Mouse (Mus musculus) stomach, embryonic 15.5 days (tissue): ENCODE results near the gene Meaf6. TPM values are rescaled to one million over a fixed set of nuclear protein-coding genes. Genes with fewer than 3 reads are reported as not detected.

Source experiments
- ATAC-seq: fragments of 200-750 bp; cut with Nextera tagmentation; 2 replicates; pipeline ENCODE4 v1.8.0; 2017; ENCODE audit warnings: low read depth, moderate number of reproducible peaks, moderate TSS enrichment; ENCODE audit not compliant: insufficient read depth, low FRiP score
- H3K27ac ChIP-seq: fragments of 300-500 bp; sonication (generic); 2 replicates; pipeline ENCODE4 v1.5.1; 2015; ENCODE audit warnings: mild to moderate bottlenecking, inconsistent platforms
- H3K27me3 ChIP-seq: fragments of 300-500 bp; sonication (generic); replicated peaks from 2 replicates; pipeline ENCODE4 v1.6.1; 2015; ENCODE audit warnings: inconsistent platforms
- H3K36me3 ChIP-seq: fragments of 300-500 bp; sonication (generic); 2 replicates; pipeline ENCODE4 v1.6.1; 2015; ENCODE audit warnings: inconsistent platforms
- H3K4me1 ChIP-seq: fragments of 300-500 bp; sonication (generic); 2 replicates; pipeline ENCODE4 v1.6.1; 2015; ENCODE audit warnings: inconsistent platforms
- H3K4me2 ChIP-seq: fragments of 300-500 bp; sonication (generic); 2 replicates; pipeline ENCODE4 v1.6.1; 2015; ENCODE audit warnings: mild to moderate bottlenecking, inconsistent platforms
- H3K4me3 ChIP-seq: fragments of 300-500 bp; sonication (generic); replicated peaks from 2 replicates; pipeline ENCODE4 v1.5.1; 2015; ENCODE audit warnings: inconsistent platforms
- H3K9ac ChIP-seq: fragments of 300-500 bp; sonication (generic); 2 replicates; pipeline ENCODE4 v1.6.1; 2015; ENCODE audit warnings: inconsistent platforms
- H3K9me3 ChIP-seq: fragments of 300-500 bp; sonication (generic); 2 replicates; pipeline ENCODE4 v1.6.1; 2016; ENCODE audit warnings: inconsistent platforms
- WGBS: fragments of 180-500 bp; shearing (Covaris S2); methylation state at CpG from one replicate; pipeline ENCODE4 v1.1.7; 2015; 5-methylcytosine and 5-hydroxymethylcytosine counted together
- polyA plus RNA-seq: library from polyadenylated mRNA; unstranded; fragments of >200 nt; fragmentation: Nextera tagmentation; extraction: Ambion mirVana; gene quantifications from 2 replicates; pipeline ENCODE4 v1.2.1, GENCODE M21; 2015

Gene Meaf6
- polyA plus RNA-seq, 1 experiment from 2014 or later, result 45.9 TPM

- Histone ChIP-seq H3K27me3 (no peaks in the 10 kb centered on the region), H3K27ac (peak overlapping the region; percentile 44; the same call in 1 of the 2 replicates), H3K4me3 (no peak overlapping the region), H3K9me3 (no peaks in the 10 kb centered on the region), H3K4me2 (no peak overlapping the region), H3K4me1 (peaks cover 28% of the 10 kb centered on the region), H3K36me3 (0 out of 2 replicates have a peak, but pooled peaks cover 5% of the 10 kb centered on the region), H3K9ac (no peak overlapping the region)
- no peak for ATAC-seq
- 58% methylated on average over 13 of the region's 13 CpGs for WGBS
Observed at GRCm38 (mm10) chr4:125116929-125117328, 32.0 kb downstream of the Meaf6 start.

GRCm38 (mm10) chr4:125117902-125118320 is 33.0 kb downstream of the Meaf6 start:
- Histone ChIP-seq H3K9ac (no peak overlapping the region), H3K27ac (peak overlapping the region; percentile 16; the same call in 1 of the 2 replicates), H3K4me3 (no peak overlapping the region), H3K9me3 (no peaks in the 10 kb centered on the region), H3K36me3 (0 out of 2 replicates have a peak, but pooled peaks cover 5% of the 10 kb centered on the region), H3K27me3 (no peaks in the 10 kb centered on the region), H3K4me1 (peaks cover 38% of the 10 kb centered on the region), H3K4me2 (no peak overlapping the region)
- ATAC-seq, result no peak
- 82% methylated on average over 7 of the region's 7 CpGs for WGBS

DNA sequence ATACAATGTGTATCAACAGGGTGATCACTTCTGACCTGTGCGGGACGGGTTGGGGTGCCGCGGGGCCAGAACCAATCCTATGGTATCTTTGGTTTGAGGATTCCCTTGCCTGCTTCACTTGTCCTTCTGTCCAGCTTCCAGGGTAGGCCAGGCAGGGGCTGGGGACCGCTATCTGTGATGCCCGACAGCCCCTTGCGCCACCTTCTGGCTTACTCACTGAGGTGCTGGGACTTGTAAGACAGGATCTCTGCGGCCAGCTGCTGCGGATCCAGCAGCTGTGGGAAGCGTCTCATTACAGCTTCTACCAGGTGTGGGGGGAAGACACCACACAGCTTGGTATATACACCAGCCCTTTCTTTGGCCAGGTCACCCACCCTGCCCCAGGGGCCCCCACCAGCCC is 34.1 kb downstream of the Meaf6 start:
- H3K27me3 ChIP-seq, result no peaks in the 10 kb centered on the region
- no peak overlapping the region for H3K4me2 ChIP-seq
- no peaks in the 10 kb centered on the region for H3K9me3 ChIP-seq
- WGBS, result 43% methylated on average over 10 of the region's 10 CpGs
- H3K27ac ChIP-seq, result no peak overlapping the region
- no peak overlapping the region for H3K4me3 ChIP-seq
- ATAC-seq, result no peak
- H3K36me3 ChIP-seq, result 0 out of 2 replicates have a peak, but pooled peaks cover 5% of the 10 kb centered on the region
- no peak overlapping the region for H3K9ac ChIP-seq
- H3K4me1 ChIP-seq, result peaks cover 49% of the 10 kb centered on the region

DNA sequence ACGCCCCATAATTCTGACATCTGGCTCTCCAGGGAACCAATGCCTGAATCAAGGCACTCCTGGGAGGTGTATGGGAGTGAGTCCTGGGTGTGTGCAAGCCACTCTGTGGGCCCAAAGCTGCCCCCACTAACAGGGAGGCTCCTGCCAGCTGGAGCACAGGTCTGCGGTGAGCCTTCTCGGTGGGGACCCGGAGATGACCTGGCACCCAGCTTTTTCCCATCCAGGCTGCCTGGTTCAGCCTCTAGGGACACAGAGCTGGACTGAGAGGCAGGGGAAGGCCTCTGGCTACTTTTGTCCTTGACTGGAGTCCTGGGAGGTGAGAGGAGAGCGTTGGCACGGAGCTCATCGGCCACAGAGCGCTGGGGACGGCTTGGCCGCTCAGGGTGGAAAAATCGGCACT is 34.8 kb downstream of the Meaf6 start:
- no peak for ATAC-seq
- H3K27ac ChIP-seq, result no peak overlapping the region
- no peaks in the 10 kb centered on the region for H3K9me3 ChIP-seq
- peaks cover 54% of the 10 kb centered on the region for H3K4me1 ChIP-seq
- no peaks in the 10 kb centered on the region for H3K27me3 ChIP-seq
- WGBS, result 92% methylated on average over 11 of the region's 11 CpGs
- no peak overlapping the region for H3K4me3 ChIP-seq
- no peak overlapping the region for H3K9ac ChIP-seq
- H3K4me2 ChIP-seq, result no peak overlapping the region
- 0 out of 2 replicates have a peak, but pooled peaks cover 5% of the 10 kb centered on the region for H3K36me3 ChIP-seq

- peak; percentile 65 for ATAC-seq
Observed at GRCm38 (mm10) chr4:125122431-125123278, 37.7 kb downstream of the Meaf6 start.

GRCm38 (mm10) chr4:125123279-125123671 is 38.3 kb downstream of the Meaf6 start:
- ATAC-seq, result no peak
- WGBS, result 65% methylated on average over 7 of the region's 7 CpGs

More at GRCm38 (mm10) chr4:125122431-125123278, 37.7 kb downstream of the Meaf6 start:
- Histone ChIP-seq H3K4me3 (no peak overlapping the region), H3K9ac (no peak overlapping the region), H3K9me3 (no peaks in the 10 kb centered on the region), H3K4me1 (peaks cover 47% of the 10 kb centered on the region), H3K27ac (peak overlapping the region; percentile 84), H3K27me3 (no peaks in the 10 kb centered on the region), H3K4me2 (peak overlapping the region; percentile 32), H3K36me3 (0 out of 2 replicates have a peak, but pooled peaks cover 5% of the 10 kb centered on the region)
- WGBS, result 19% methylated on average over 16 of the region's 16 CpGs

DNA sequence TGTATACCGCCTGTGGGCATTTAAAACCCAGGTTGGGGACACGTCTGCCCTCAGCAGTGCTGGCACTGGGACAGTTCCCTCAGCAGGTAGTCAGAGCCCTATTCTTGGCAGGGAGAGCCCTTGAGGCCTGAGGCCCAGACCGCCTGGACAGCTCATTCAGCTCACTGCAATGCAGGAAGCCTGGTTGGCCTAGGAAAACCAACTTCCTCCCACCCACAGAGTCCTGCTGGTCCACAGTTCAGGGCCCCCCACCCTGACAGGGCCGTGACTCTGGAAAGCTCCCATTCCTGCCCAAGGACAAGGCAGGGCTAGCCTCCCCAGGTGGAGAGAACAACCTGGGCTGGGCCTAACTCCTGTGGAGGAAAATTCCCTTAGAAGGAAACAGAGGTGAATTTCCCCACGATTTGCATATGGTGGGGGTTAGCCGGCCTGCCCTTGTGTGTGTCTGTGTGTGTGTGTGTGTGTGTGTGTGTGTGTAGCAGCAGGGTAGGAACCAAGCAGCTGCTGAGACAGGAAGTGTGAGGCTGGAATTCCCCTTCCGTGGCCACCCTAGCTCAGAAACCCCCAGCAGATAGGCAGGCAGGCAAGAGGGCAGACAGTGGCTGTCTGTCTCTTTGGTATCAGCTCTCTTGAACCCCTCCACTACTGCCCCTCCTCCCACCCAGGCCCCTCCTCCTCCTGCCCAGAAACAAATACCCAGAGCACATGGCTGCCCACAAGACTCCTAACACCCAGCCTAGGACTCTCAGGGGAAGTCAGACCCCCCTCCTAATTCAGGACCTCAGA is 39.7 kb downstream of the Meaf6 start:
- Histone ChIP-seq H3K4me1 (peaks cover 51% of the 10 kb centered on the region), H3K27me3 (no peaks in the 10 kb centered on the region), H3K27ac (peak overlapping the region; percentile 84), H3K4me3 (no peak overlapping the region), H3K4me2 (peak overlapping the region; percentile 21), H3K9ac (no peak overlapping the region), H3K9me3 (no peaks in the 10 kb centered on the region), H3K36me3 (0 out of 2 replicates have a peak, but pooled peaks cover 1% of the 10 kb centered on the region)
- ATAC-seq, result 0 out of 2 replicates have a peak, but pooled peaks have one; percentile 16
- WGBS, result 51% methylated on average over 7 of the region's 7 CpGs

More at GRCm38 (mm10) chr4:125123279-125123671, 38.3 kb downstream of the Meaf6 start:
- Histone ChIP-seq H3K27ac (peak overlapping the region; percentile 84), H3K36me3 (0 out of 2 replicates have a peak, but pooled peaks cover 5% of the 10 kb centered on the region), H3K27me3 (no peaks in the 10 kb centered on the region), H3K4me3 (no peak overlapping the region), H3K9me3 (no peaks in the 10 kb centered on the region), H3K4me1 (peaks cover 51% of the 10 kb centered on the region), H3K9ac (no peak overlapping the region), H3K4me2 (peak overlapping the region; percentile 32; the same call in 1 of the 2 replicates)

GRCm38 (mm10) chr4:125125361-125125921 is 40.5 kb downstream of the Meaf6 start:
- peak overlapping the region; percentile 21 for H3K4me2 ChIP-seq

GRCm38 (mm10) chr4:125126186-125126585 is 41.3 kb downstream of the Meaf6 start:
- WGBS, result 77% methylated on average over 3 of the region's 3 CpGs
- peak overlapping the region; percentile 98 for H3K4me2 ChIP-seq
- no peak overlapping the region for H3K9ac ChIP-seq
- no peaks in the 10 kb centered on the region for H3K36me3 ChIP-seq
- H3K27ac ChIP-seq, result no peak overlapping the region
- no peaks in the 10 kb centered on the region for H3K9me3 ChIP-seq
- H3K27me3 ChIP-seq, result no peaks in the 10 kb centered on the region
- ATAC-seq, result no peak
- H3K4me3 ChIP-seq, result peak overlapping the region; percentile 76; the same call in 1 of the 2 replicates
- peaks cover 51% of the 10 kb centered on the region for H3K4me1 ChIP-seq

More at GRCm38 (mm10) chr4:125125361-125125921, 40.5 kb downstream of the Meaf6 start:
- Histone ChIP-seq H3K36me3 (no peaks in the 10 kb centered on the region), H3K27me3 (no peaks in the 10 kb centered on the region), H3K27ac (peak overlapping the region; percentile 84), H3K9ac (no peak overlapping the region), H3K4me3 (0 out of 2 replicates have a peak overlapping the region, but pooled peaks have one; percentile 3), H3K4me1 (peaks cover 51% of the 10 kb centered on the region), H3K9me3 (no peaks in the 10 kb centered on the region)
- 0 out of 2 replicates have a peak, but pooled peaks have one; percentile 19 for ATAC-seq
- WGBS, result 71% methylated on average over 7 of the region's 7 CpGs

DNA sequence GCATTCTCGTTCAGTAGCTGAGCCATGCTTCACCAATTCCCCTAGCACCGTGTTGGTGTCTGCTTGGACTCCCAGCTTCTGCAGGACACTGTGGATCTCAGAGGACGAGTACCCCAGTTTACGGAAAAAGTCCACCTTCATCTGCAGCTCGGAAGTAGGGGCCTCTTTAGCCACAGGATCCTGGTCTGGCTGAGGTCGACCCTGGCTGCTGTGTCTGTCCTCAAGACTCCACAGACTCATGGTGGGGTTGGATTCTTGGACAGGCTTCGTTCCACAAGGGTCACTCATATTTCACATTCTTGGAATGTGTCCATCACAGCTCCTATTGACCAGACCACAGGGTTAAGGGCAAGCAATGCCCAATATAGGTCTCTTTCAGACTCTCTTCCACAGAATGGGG is 41.8 kb downstream of the Meaf6 start:
- Histone ChIP-seq H3K9me3 (no peaks in the 10 kb centered on the region), H3K4me2 (peak overlapping the region; percentile 98), H3K4me3 (peak overlapping the region; percentile 76), H3K36me3 (no peaks in the 10 kb centered on the region), H3K9ac (no peak overlapping the region), H3K27me3 (no peaks in the 10 kb centered on the region), H3K27ac (peak overlapping the region; percentile 87; the same call in 1 of the 2 replicates), H3K4me1 (peaks cover 51% of the 10 kb centered on the region)
- ATAC-seq, result no peak
- 75% methylated on average over 7 of the region's 7 CpGs for WGBS
